Mouse (Mus musculus): ENCODE measurements around the gene Ctnna3.

Ctnna3 gene

DNA sequence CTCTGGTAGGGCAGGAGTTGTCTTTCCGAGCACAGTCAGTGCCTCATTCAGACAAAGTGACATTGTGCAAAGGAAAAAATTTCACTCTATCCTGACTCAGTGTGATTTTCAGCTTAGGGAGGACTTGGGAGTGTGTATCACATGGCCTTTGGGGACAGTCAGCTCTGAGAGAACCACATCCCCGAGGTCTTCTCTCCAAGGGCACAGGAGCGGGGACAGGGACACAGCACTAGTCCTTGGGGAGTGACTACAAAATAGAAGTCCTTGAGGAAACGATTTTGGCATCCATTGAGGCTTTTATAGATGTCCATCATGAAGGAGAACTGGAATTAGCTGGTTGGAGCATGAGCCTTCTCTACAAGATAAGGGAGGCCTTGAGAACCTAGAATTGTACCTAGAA, 259.8 kb downstream of the Ctnna3 start:
- no peak for DNase-seq (ENCODE audit: extremely low read depth, low read depth)

DNA sequence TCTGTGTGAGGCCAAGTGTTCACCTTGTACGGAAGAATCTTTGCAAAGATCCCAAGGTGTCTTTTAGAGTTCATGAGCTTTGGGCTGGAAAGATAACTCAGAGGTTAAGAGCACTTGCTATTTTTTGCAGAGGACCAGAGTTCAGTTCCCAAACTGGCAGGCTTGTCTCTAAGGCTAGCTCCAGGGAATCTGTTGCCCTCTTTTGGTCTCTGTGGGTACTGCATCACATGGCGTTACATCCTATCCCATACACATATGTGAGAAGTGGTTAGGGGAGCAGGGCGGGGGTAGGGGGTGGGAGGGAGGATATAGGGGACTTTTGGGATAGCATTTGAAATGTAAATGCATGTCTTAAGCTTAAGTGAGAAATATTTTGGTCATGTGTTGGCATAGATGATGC, 262.1 kb downstream of the Ctnna3 start:
- no peak for DNase-seq (ENCODE audit: extremely low read depth, low read depth)

DNA sequence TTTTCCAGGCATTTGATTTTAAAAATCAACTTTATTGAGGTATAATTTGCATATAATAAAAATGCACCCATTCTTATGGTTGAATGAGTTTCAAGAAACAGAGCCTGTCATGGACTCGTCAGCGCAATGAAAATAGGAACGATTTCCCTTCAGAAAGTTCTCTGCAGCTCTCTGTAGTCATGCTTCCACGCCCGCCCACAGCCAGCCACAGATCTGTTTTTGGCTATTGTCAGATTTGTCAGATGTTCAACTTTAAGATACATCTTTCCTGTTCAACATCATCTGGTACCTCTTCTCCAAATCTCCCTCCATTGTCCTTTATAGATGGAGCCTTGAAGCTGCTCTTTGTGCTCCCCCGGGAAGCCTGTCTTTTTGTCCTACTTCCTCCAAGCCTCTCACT, 280.3 kb downstream of the Ctnna3 start:
- DNase-seq (ENCODE audit: extremely low read depth, low read depth), result no peak

DNA sequence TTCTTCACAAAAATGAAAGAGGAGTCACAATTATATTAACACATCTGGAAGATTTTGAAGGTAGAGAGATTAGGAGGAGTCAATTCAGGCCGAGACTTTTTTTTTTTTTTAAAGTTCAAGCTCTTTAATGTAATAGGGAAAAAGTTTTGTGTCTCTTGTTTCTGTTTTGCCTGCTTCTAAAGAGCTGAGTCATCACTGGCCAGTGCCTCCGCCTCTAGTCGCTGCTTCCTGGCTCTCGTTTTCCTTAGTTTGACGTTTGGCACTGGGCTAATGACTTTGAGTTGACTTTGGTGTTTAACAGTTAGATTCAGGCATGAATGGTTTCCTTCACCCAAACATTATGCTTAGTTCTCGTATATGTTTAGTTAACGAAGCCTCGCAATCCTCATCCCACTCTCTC, 282.6 kb downstream of the Ctnna3 start:
- no peak for DNase-seq (ENCODE audit: extremely low read depth, low read depth)

DNA sequence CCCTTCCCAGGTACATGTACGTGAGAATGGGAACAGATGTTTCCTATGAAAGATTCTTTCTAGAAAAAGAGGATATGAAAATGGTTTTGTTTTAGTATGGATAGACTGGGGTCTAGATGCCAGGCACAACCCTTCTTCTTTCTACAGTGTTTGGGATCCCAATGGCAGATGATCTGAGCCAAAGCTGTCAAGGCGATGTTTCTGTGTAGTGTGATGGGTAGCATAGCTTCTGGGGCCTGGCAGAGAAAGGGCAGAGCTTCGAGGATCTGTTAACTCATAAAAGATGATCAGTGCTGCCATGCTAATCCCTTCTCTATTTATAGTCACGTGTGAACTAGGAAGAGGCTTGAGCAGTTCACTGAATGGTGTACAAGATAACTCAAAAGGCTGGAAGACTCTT, 284.3 kb downstream of the Ctnna3 start:
- no peak for DNase-seq (ENCODE audit: extremely low read depth, low read depth)

DNA sequence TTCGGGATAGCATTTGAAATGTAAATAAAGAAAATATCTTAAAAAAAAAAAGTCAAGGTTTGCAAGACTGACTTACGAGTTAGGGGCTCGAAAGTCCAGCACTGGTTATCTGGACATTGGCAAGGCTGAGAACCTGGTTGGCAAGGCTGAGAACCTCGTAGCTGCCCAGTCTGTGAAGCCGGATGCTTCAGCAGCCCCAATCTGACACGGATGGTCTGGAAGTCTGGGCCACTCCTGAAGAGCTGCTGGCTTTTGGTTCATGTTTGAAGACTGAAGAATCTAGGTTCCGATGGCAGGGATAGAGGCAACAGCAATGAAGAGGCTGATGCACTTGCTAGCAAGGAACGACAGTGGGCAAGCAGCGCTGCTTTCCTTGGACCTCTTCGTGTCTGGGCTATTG, 339.0 kb downstream of the Ctnna3 start:
- DNase-seq (ENCODE audit: extremely low read depth, low read depth), result no peak

DNA sequence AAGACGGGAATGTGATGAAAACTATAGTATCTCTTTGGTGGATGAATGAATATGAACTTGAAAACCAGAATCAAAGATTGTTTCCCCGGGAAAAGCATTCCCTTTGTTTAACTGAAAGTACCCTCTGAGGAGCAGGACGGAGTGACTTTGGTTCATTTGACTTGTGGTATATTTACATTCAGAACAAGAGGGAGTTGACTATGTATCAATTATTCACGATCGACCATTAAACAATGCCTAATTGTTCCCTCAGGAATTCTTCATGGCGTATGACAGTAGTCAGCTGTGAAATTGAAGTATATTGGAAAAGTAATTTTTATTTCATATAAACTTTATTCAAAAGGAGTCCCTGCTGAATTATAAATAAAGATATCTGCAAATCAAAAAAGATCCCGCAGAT, 341.8 kb downstream of the Ctnna3 start:
- DNase-seq (ENCODE audit: extremely low read depth, low read depth), result no peak

DNA sequence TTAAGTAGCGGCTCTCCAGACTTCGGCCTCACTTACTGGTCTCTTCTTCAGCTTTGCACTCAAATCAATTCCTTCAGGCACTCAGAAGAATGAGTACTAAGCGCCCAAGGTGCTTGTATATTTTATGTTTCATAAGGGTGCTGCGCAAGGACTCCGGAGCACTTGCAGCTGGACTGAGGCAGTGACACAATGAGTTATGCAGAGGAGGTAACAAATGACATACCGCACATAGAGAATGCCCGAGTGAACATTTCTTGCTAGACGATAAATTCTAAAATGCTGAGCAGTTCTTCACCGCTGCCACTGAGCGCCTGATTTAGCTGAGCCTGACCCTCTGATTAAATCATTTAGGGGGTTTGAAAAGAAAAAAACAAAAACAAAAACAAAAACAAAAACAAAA, 342.2 kb downstream of the Ctnna3 start:
- DNase-seq (ENCODE audit: extremely low read depth, low read depth), result no peak

DNA sequence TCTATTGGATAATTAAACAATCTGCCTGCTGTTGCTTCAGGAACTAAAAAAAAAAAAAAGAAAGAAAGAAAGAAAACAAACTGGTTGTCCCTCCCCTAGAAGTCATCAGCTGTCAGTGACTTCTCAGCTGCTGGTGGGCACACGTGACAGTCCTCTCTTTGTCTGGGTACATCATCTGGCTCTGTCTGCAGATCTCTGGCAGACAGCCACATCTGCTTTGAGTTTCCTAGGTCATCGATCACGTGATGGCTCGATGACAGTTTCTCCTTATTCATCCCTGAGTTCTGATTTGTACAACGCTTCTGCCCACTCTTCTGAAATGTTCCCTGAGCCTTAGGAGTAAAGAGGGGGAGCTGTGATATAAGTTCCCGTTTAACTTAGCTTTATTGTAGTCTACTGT, 352.1 kb downstream of the Ctnna3 start:
- DNase-seq (ENCODE audit: extremely low read depth, low read depth), result no peak

DNA sequence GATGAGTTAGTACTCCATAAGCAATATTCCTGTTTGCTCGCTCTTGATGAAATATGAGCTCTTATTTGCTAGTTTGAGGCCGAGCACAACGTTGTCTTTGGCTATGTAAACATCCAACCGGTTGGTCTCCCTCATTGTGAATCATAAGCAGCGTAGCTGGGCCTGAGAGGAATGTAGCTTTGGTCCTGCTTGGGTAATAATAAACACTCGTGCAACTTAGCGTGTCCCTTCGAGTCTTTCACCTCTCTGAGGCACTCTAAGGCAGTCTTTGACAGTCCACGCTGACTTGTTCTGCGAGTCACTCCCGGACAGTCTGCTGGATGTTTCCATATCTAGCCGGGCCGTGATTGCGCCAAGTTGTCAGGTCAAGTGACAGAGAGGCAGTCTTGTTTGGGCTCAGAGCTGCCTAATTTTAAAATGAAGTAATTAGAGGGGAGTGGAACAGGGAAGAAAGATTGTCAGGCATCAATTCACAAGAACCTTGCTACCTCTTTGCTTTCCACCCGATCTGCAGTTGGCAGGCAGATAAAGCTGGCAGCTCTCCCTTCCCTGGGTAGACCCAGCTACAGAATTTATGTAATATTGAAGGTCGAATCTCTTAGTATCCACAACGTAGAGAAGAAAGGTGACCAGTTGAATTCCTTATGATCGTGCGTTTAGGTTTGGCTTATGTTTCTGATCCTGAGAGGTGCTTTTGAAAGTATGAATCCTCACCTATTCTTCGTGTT, 355.1 kb downstream of the Ctnna3 start:
- no peak for DNase-seq (ENCODE audit: extremely low read depth, low read depth)

DNA sequence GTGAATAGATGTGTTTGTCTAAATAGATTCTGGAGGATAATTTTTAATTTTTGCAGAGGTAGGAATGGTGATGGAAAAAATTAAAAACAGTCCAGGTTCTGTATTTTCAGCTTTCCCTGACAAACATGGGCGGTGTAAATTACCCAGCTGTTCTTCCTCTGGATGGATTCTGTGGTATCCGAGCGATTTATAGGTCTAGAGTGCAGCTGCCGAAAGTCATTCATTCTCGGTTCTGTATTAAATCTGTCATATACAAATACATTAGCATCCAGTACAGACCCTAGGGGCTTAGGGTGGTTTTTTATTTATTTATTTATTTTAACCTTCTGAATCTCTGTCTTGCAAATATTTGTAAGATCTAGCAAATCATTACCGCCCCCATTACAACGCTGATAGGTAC, 356.5 kb downstream of the Ctnna3 start:
- no peak for DNase-seq (ENCODE audit: extremely low read depth, low read depth)

DNA sequence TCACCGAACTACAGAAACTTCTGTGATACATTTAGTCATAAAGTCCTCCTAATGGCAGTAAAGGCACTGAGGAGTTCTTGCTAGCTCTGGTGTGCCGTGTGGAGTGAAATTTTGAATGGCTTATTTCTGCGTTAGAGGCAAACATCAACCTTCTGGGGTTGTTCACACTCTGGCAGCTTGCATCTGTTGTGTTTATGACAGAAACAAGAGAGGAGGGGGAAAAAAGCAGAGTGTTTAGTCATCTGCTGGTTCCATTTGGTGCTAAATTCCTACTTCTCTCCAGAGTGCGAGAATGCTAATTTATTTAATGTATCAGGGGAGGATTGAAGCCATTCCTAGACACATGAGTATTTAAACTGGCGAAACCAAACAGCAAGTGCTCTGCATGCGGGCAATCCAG, 374.0 kb downstream of the Ctnna3 start:
- DNase-seq (ENCODE audit: extremely low read depth, low read depth), result no peak

DNA sequence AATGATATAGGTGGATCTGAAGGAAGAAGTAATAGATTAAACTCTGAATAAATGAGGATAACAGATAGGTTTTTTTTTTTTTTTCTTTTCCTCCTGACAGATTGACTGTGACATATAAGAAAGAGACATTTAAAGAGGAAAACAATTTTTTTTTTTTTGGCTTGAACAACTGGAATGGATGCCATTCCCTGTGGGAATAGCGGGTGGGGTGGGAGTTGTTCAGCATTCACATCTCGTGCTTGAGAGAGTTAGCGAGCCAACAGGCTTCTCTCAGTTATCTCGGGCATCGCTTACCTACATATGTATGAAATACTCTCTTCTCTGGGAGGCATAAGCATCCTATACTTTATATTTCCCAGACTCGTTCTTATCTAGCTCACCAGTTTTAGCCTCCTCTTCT, 375.7 kb downstream of the Ctnna3 start:
- DNase-seq (ENCODE audit: extremely low read depth, low read depth), result no peak

DNA sequence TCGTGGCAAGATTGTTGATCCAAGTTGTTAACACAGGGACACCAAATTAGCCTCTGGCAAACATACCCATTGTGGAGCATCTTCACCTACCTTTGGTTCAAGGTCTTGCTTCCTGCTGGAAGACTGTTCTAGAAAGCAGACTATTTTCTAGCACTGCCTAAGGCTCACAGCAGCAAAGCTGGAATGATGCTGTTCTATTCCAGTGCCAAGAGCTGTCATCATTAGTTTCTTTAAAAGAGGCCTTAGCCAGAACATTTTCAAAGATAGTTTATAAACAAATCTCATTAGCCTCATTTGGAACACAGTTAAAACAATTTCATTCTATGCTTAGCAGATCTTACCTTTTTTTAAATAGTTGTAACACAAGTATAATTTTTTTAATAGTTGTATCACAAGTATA, 376.4 kb downstream of the Ctnna3 start:
- no peak for DNase-seq (ENCODE audit: extremely low read depth, low read depth)

DNA sequence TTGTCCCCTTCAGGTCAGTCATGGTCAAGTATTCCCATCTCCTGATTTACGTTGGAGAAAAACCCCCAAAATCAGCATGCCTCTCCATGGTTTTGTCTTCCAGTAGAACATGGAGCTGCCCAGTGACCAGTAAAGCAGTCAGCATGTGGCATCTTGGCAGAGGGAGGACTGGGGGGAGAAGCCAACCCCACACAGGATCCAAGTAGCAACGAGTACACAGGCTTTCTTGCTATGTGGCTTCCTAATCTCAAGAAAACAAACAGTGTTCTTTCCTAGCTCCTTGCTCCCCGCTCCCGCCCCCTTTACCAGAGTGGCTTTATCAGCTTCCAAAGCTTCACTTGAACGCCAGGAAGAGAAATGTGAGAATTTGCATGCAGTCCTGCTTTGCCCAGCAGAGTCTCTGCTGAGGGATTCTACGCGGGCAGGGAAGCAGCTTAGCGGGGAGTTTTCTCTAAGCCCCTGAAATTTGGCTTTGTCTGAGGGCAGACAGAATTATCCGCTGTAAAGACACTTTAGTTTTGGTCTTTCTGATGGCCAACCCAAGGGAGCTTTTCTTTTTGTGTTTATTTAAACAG, 380.2 kb downstream of the Ctnna3 start:
- no peak for DNase-seq (ENCODE audit: extremely low read depth, low read depth)

DNA sequence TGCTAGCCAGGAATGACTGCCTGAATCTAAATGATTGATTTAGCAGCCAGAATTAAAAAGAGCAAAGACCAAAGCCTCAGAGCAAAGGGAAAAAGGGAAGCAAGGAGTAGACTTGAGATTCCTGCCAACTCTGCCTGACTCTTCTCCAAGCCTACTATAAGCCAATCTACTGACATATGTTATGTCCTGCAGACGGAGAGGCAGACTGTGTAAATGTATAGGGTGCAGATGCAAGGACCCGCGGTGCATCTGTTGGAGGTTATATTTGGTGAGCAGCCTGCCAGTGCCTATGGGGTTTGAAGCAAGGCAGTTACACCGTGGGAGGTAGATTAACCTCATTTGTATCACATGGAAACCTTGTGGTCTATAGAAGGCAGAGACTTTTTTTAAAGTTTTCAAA, 409.1 kb downstream of the Ctnna3 start:
- DNase-seq (ENCODE audit: extremely low read depth, low read depth), result no peak

DNA sequence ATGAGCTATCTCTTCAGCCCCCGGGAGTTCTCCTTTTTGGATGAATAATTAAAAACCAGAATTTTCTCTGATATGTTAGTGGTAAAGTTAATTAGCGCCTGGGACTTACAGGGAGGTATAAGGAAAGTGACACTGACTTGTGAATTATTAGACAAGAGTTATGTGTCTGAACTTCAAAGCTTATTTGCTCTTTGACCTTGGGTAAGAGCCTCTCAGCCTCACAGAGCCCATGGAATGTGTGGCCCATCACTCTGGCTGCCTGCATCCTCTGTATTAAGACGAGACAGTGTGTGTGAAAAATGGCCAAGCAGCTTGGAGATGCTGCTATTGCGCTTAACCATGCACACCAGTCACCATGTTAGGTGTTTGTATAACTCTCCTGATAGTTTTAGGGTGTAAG, 422.0 kb downstream of the Ctnna3 start:
- no peak for DNase-seq (ENCODE audit: extremely low read depth, low read depth)

DNA sequence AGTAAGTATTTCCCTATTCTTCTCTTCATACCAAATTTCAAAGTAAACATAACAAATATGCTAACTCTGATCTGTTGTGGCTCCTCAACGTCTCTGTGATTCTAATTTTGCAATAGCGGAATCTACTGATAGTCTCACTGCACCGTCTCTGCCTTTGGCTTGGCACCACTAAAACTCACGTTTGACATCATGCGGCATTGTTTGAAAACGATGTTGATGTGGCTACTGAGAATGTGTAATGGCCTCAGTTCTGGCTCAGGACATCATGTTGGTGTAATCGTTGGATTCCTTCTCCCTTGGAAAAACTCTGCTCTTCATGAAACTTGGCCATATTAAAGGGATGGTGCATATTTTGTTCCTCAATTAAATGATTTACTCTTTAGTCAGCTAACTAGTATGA, 439.2 kb downstream of the Ctnna3 start:
- no peak for DNase-seq (ENCODE audit: extremely low read depth, low read depth)

DNA sequence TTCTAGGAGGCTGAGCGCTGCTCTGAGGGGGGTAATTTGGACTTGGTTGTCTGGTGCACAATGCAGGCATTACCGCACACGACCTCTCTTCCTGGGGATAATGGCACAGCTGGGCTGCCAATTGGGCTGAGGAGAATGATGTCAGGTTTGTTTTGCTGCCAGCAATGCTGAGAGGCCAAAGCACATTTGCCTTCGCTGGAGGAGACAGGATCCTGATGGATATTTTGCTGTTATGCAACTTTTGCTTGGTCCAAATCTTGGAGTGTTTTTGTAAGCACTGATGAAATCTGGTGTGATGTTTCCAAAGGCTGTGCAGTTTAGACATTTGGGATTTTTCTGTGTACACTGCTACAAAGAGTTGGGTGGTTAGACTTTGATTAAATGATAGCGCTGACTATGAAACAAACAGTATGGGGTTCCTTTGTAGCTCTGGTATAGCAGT, 450.6 kb downstream of the Ctnna3 start:
- DNase-seq (ENCODE audit: extremely low read depth, low read depth), result no peak

DNA sequence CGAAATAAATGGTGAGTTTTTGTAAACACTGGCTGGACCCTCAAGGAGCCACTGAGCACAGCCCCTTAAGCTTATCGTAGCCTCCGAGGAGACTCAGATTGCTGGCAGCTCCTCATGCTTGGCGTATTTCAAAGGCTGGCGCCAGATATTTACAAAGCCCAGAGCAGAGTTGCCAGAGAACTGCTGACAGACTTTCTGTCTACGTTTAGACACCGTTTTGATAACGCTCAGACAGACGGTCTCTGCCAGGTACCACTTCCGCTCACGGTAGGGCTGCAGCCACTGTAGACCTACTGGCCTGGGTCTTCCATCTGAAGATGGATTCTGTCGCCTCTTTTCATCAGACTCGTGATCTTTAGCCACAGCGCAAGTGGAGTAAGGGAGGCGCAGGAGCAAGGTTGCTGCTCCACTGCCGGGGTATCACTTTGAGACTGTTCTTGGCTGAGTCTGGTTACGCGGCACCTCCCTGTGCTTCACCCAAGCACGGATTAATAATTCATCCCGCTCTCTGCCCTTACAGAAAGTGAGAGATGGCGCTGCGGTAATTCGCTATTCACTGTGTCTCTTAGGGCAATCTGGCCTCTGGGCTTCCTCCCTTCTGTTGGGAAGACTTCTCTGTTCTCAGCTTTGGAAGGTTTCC, 456.7 kb downstream of the Ctnna3 start:
- DNase-seq (ENCODE audit: extremely low read depth, low read depth), result no peak

DNA sequence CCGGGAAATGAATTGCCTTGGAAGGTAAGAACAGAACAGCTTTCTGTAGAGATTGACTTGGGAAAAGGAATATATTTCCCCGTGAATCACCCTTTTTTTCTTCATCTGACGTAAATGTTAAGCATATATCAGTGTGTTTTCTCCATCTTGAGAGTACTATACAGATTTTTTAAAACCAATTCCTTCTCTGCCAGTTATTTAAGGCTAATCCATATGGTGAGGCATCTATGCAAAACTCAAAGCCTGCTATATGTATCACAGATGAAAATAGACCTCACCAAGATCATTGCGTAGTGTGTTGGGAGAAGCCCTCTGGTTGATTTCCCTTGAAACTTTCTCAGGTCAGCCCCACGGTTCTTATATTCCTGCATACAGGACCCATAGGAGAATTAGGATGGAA, 464.7 kb downstream of the Ctnna3 start:
- no peak for DNase-seq (ENCODE audit: extremely low read depth, low read depth)

DNA sequence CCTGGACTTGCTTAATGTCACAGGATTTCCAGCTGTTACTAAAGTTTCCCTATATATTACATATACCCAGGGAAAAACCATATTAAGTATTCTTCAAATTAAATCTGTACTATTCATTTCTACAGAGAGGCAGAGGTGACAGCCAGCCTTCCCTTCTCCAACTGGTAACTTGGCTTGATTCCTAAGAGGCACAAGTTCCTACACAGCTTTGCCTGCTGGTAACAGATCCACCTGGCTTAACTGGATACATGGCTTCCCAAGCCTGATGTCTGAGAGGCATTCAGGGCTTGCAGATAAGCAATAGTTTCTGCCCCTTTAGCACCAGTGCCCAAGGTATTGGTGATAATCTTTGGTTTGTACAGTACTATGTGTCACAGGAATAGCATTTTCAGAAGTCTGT, 470.0 kb downstream of the Ctnna3 start:
- no peak for DNase-seq (ENCODE audit: extremely low read depth, low read depth)

DNA sequence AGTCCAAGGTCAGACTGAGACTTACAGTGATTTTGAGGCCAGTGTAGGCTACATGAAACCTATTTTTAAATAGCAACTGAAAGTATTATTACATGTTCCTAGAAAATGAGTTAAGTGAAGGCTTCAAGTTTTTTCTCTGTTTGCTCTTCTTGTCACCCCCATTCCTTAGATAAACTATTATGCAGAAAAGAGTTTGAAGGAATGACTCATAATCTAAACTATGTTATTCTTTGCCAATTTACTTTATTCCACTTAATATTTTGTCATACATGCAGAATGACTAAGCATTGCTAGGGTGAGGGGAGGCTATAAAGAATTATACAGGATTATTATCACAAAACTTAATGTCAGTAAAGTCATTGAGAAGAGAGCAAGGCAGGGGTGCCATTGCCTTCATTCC, 479.0 kb downstream of the Ctnna3 start:
- no peak for DNase-seq (ENCODE audit: extremely low read depth, low read depth)

All from MEL-GATA-1-ER (cell line).